Mouse (Mus musculus) liver, embryonic 12.5 days (tissue): ENCODE results near the gene Hoxd4. TPM values are rescaled to one million over a fixed set of nuclear protein-coding genes. Genes with fewer than 3 reads are reported as not detected.

Experiments used
- ATAC-seq: fragments of 200-750 bp; cut with Nextera tagmentation; 2 replicates; pipeline ENCODE4 v1.8.0; 2017; ENCODE audit warnings: moderate number of reproducible peaks, mild to moderate bottlenecking, moderate library complexity
- H3K27ac ChIP-seq: fragments of 300-500 bp; sonication (generic); 2 replicates; pipeline ENCODE4 v1.5.1; 2016; ENCODE audit warnings: mild to moderate bottlenecking
- H3K27me3 ChIP-seq: fragments of 300-500 bp; sonication (generic); replicated peaks from 2 replicates; pipeline ENCODE4 v1.6.1; 2016; ENCODE audit warnings: mild to moderate bottlenecking, moderate library complexity
- H3K36me3 ChIP-seq: fragments of 300-500 bp; sonication (generic); 2 replicates; pipeline ENCODE4 v1.6.1; 2016; ENCODE audit warnings: mild to moderate bottlenecking, moderate library complexity
- H3K4me1 ChIP-seq: fragments of 300-500 bp; sonication (generic); 2 replicates; pipeline ENCODE4 v1.6.1; 2016
- H3K4me2 ChIP-seq: fragments of 300-500 bp; sonication (generic); 2 replicates; pipeline ENCODE4 v1.6.1; 2016; ENCODE audit warnings: mild to moderate bottlenecking, moderate library complexity
- H3K4me3 ChIP-seq: fragments of 300-500 bp; sonication (generic); 2 replicates; pipeline ENCODE4 v1.5.1; 2016; ENCODE audit warnings: mild to moderate bottlenecking, moderate library complexity
- H3K9ac ChIP-seq: fragments of 300-500 bp; sonication (generic); 2 replicates; pipeline ENCODE4 v1.6.1; 2016; ENCODE audit warnings: mild to moderate bottlenecking, moderate library complexity
- H3K9me3 ChIP-seq: fragments of 300-500 bp; sonication (generic); replicated peaks from 2 replicates; pipeline ENCODE4 v1.6.1; 2016; ENCODE audit warnings: mild to moderate bottlenecking, moderate library complexity
- WGBS: fragments of 180-500 bp; shearing (Covaris S2); methylation state at CpG from one replicate; pipeline ENCODE4 v1.1.7; 2016; ENCODE audit not compliant: insufficient replicate concordance; 5-methylcytosine and 5-hydroxymethylcytosine counted together
- polyA plus RNA-seq: library from polyadenylated mRNA; unstranded; fragments of >200 nt; fragmentation: Nextera tagmentation; extraction: Ambion mirVana; gene quantifications from 2 replicates; pipeline ENCODE4 v1.2.1, GENCODE M21; 2016

Hoxd4 gene
- polyA plus RNA-seq, 1 experiment from 2014 or later, result not detected

GRCm38 (mm10) chr2:74698201-74699052, 13.3 kb upstream of the Hoxd4 start:
- Histone ChIP-seq H3K4me2 (peak overlapping the region; percentile 55), H3K4me3 (peak overlapping the region; percentile 35), H3K4me1 (peaks cover 9% of the 10 kb centered on the region; the same call in 1 of the 2 replicates), H3K9me3 (no peaks in the 10 kb centered on the region), H3K36me3 (no peaks in the 10 kb centered on the region), H3K9ac (no peak overlapping the region), H3K27me3 (peaks cover 100% of the 10 kb centered on the region), H3K27ac (no peak overlapping the region)
- WGBS, result 2% methylated on average over 64 of the region's 86 CpGs
- no peak for ATAC-seq

- Histone ChIP-seq H3K4me2 (no peak overlapping the region), H3K9me3 (no peaks in the 10 kb centered on the region), H3K36me3 (no peaks in the 10 kb centered on the region), H3K9ac (no peak overlapping the region), H3K4me1 (peaks cover 9% of the 10 kb centered on the region; the same call in 1 of the 2 replicates), H3K27ac (no peak overlapping the region), H3K27me3 (peaks cover 100% of the 10 kb centered on the region), H3K4me3 (no peak overlapping the region)
- ATAC-seq, result no peak
- 2% methylated on average over 17 of the region's 17 CpGs for WGBS
Measured at GRCm38 (mm10) chr2:74699053-74699430, 12.7 kb upstream of the Hoxd4 start.

DNA sequence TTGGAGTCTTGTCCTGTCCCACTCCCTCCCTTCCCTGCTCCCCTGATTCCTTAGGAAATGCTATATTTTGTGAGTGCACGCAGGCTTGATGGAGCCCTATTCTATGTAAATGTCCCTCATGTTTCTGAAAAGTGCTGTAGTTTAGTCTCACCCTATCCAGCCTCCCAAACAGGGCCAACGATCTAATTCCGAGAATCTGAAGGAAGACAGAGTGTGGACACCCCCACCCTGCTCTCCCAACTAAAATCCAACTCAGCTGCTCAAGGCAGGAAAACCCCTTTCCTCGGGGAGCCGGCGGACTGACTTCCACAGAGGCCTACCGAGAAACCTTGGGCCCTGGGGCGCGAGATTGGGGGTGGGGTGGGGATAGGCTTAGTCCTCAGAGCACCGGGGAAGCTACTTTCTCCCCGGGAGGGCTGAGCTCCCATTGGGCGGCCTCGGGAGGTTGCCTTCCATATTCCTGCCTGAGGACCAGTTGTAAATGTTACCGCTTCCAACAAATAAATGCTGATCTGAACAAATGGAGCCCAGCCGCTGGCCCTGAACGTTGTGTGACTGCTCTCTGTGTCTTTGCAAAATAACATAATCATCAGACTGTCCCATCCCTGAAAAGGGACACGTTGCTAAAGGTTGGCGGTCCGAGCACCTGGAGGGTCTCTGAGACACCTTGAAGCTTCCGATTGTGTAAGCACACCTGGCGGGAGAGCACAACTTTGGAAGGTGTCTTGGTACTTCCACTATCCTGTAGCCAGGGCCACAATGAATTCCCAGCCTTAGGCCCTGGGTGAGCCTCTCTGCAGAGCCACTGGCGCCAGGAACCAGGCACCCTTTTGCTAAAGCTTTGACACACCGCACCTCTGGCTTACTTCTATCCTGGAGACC, 11.8 kb upstream of the Hoxd4 start:
- no peak overlapping the region for H3K27ac ChIP-seq
- no peak overlapping the region for H3K9ac ChIP-seq
- no peaks in the 10 kb centered on the region for H3K36me3 ChIP-seq
- H3K9me3 ChIP-seq, result no peaks in the 10 kb centered on the region
- 10% methylated on average over 23 of the region's 23 CpGs for WGBS
- peaks cover 100% of the 10 kb centered on the region for H3K27me3 ChIP-seq
- peaks cover 13% of the 10 kb centered on the region; the same call in 1 of the 2 replicates for H3K4me1 ChIP-seq
- no peak for ATAC-seq
- H3K4me3 ChIP-seq, result no peak overlapping the region
- H3K4me2 ChIP-seq, result no peak overlapping the region

- H3K27me3 ChIP-seq, result peaks cover 100% of the 10 kb centered on the region
- H3K4me1 ChIP-seq, result peaks cover 20% of the 10 kb centered on the region
- H3K27ac ChIP-seq, result no peak overlapping the region
- H3K4me2 ChIP-seq, result no peak overlapping the region
- H3K9me3 ChIP-seq, result no peaks in the 10 kb centered on the region
- WGBS, result 13% methylated on average over 22 of the region's 22 CpGs
- no peak overlapping the region for H3K4me3 ChIP-seq
- H3K9ac ChIP-seq, result no peak overlapping the region
- no peaks in the 10 kb centered on the region for H3K36me3 ChIP-seq
- no peak for ATAC-seq
Measured at GRCm38 (mm10) chr2:74700546-74701112, 11.1 kb upstream of the Hoxd4 start.

- H3K4me1 ChIP-seq, result peaks cover 21% of the 10 kb centered on the region
- peaks cover 99% of the 10 kb centered on the region for H3K27me3 ChIP-seq
- H3K9ac ChIP-seq, result no peak overlapping the region
- H3K4me2 ChIP-seq, result no peak overlapping the region
- H3K4me3 ChIP-seq, result no peak overlapping the region
- no peak for ATAC-seq
- no peaks in the 10 kb centered on the region for H3K9me3 ChIP-seq
- H3K36me3 ChIP-seq, result no peaks in the 10 kb centered on the region
- no peak overlapping the region for H3K27ac ChIP-seq
- WGBS, result 15% methylated on average over 17 of the region's 17 CpGs
Measured at GRCm38 (mm10) chr2:74701949-74702819, 9.5 kb upstream of the Hoxd4 start.

GRCm38 (mm10) chr2:74702820-74703219, 8.9 kb upstream of the Hoxd4 start:
- Histone ChIP-seq H3K27ac (no peak overlapping the region), H3K9ac (no peak overlapping the region), H3K27me3 (peaks cover 99% of the 10 kb centered on the region), H3K9me3 (no peaks in the 10 kb centered on the region), H3K4me2 (no peak overlapping the region), H3K36me3 (no peaks in the 10 kb centered on the region), H3K4me3 (no peak overlapping the region), H3K4me1 (peaks cover 21% of the 10 kb centered on the region)
- ATAC-seq, result no peak
- WGBS, result 27% methylated on average over 6 of the region's 6 CpGs

DNA sequence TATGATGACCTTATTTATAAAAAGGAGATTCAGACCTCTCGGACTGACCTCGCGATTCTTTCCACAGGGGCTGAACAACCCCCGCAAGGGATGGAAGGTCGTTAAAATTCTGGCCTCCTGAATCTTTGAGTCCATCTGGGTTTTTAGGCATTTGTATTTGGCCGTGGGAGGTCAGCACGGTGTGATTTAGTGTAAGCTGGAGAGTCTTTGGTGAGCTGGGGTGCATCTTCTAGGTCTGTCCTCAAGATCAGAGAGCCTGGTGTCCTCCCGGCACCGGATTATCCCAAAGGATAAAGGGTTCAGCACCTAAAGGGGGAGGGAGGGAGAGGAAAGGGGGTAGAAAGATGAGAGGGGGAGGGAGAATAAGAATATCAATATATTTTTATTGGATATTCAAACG, 8.4 kb upstream of the Hoxd4 start:
- Histone ChIP-seq H3K4me3 (no peak overlapping the region), H3K27me3 (peaks cover 99% of the 10 kb centered on the region), H3K9me3 (no peaks in the 10 kb centered on the region), H3K4me2 (no peak overlapping the region), H3K4me1 (peaks cover 16% of the 10 kb centered on the region), H3K9ac (no peak overlapping the region), H3K27ac (no peak overlapping the region), H3K36me3 (no peaks in the 10 kb centered on the region)
- ATAC-seq, result no peak
- WGBS, result 13% methylated on average over 10 of the region's 10 CpGs

DNA sequence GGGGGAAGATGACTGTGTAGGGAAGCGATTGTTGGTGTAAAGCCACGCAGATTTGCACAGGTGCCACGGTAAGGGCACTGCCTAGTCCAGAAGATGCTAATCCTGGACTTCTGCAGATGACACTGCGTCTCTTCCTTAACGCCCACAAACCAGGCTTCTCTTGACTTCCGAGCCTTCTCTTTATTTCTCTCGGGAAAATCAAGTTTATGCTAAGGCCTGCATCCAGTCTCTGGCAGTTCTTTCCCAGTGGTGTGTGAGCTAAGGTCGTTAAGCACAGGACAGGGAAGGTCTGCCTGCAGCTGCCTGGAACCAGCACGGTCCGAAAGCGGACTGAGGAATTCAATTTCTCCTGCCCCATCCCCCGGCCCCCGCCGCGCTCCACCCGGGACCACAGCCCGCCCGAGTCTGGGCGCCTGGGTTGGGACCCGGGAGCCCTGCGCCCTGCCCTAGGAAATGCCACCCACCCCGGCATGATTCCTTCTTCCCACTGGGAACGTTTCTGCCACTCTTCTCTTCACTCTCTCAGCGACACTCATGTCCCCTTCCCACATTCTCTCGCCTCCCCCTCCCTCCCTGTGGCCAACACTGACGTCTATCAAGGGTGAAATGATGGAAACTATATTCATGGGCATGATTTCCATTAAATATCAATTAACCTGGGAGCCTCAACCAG, 7.9 kb upstream of the Hoxd4 start:
- Histone ChIP-seq H3K4me2 (no peak overlapping the region), H3K9me3 (no peaks in the 10 kb centered on the region), H3K27me3 (peaks cover 99% of the 10 kb centered on the region), H3K36me3 (no peaks in the 10 kb centered on the region), H3K27ac (no peak overlapping the region), H3K4me3 (no peak overlapping the region), H3K9ac (no peak overlapping the region), H3K4me1 (peaks cover 13% of the 10 kb centered on the region)
- WGBS, result 5% methylated on average over 26 of the region's 26 CpGs
- no peak for ATAC-seq

DNA sequence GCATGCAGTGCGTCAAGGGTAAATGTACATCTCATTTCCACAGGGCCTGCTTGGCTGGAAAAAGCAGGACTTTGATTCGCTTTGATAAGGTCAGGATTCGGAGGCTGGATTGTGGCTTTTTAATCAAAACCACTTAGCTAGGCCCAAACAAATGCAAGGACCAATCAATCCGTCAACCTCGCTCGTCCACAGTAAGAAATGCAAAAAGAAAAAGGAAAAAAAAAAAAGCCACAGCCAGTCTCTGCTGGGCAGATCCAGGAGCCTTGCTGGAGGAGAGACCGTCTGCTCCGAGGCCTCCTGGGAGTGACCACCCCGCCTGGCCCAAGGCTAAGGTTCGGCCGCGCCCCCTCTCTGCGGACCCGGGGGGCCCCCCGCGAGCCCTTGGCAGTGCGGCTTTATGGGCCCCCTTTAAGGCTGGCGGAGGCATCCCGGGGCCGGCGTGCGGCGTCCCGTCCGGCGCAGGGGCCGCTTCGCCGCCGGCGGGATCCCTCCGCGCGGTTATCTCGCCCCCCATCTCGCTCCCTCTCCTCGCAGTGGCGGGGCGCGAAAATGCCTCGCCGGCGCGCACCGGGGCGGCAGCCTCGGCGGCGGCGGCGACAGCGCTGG, 7.2 kb upstream of the Hoxd4 start, which contains the start of gene Hoxd8:
Gene Hoxd8, plus strand, starts transcription at position 223 of the 606 bp plus-strand sequence.
- no peak for ATAC-seq
- Histone ChIP-seq H3K9ac (no peak within 1 kb of the TSS), H3K27me3 (peaks cover 99% of the 10 kb centered on the region), H3K4me2 (peak within 1 kb of the TSS; percentile 59), H3K4me1 (peaks cover 13% of the 10 kb centered on the region), H3K36me3 (no peaks in the 10 kb centered on the region), H3K9me3 (no peaks in the 10 kb centered on the region), H3K4me3 (peak within 1 kb of the TSS; percentile 47), H3K27ac (no peak within 1 kb of the TSS)
- 2% methylated on average over 45 of the region's 52 CpGs for WGBS

GRCm38 (mm10) chr2:74704999-74705466, 6.7 kb upstream of the Hoxd4 start:
- no peak overlapping the region for H3K27ac ChIP-seq
- H3K36me3 ChIP-seq, result no peaks in the 10 kb centered on the region
- H3K4me1 ChIP-seq, result peaks cover 13% of the 10 kb centered on the region
- H3K4me3 ChIP-seq, result peak overlapping the region; percentile 47
- peak overlapping the region; percentile 59 for H3K4me2 ChIP-seq
- H3K9me3 ChIP-seq, result no peaks in the 10 kb centered on the region
- peaks cover 99% of the 10 kb centered on the region for H3K27me3 ChIP-seq
- under 1% methylated on average over 48 of the region's 66 CpGs for WGBS
- ATAC-seq, result no peak
- H3K9ac ChIP-seq, result no peak overlapping the region
